Mouse (Mus musculus) heart, adult 2 months (tissue): ENCODE results near the gene Gcm1.

Experiments used
- CTCF ChIP-seq: fragments of 200-600 bp; IDR thresholded peaks from 2 replicates; pipeline ENCODE4 v1.8.1; 2022; ENCODE audit warnings: antibody characterized with exemption, mild to moderate bottlenecking, moderate library complexity
- EP300 ChIP-seq: fragments of 200-500 bp; IDR thresholded peaks from 2 replicates; pipeline ENCODE4 v1.6.1; 2011; ENCODE audit warnings: low read depth, low read length, control low read depth; ENCODE audit not compliant: insufficient read depth
- POLR2A ChIP-seq: fragments of 200-500 bp; IDR thresholded peaks from 2 replicates; pipeline ENCODE4 v1.6.1; 2011; ENCODE audit warnings: mild to moderate bottlenecking, low read depth, low read length, control low read depth; ENCODE audit not compliant: insufficient read depth

DNA sequence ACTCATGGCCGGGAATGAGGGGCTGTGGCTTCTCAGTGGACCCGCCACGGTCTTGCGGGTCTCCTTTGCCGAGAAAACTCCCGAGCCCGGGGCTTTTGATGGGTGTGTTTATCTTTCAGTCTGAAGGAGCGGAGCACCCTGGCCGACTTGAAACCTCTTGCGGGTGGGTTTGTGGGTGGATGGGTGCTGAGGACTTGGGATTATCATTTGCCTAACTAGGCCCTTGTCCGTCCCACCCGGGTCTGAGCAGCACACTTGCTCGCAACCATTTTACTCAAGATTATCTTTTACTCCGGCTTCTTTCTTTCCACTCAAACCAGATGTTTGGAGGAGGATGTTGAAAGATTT, 61.8 kb downstream of the Gcm1 start:
- TF ChIP-seq EP300: no peak
- TF ChIP-seq CTCF: no peak
- no peak for TF ChIP-seq POLR2A
